Mouse (Mus musculus): ENCODE results near the gene Macc1.
"Not testable (repeated sequence)": the region's sequence is repeated elsewhere in the genome, so short reads cannot be mapped to it uniquely, and the experiment has no call there.

Gene Macc1

DNA sequence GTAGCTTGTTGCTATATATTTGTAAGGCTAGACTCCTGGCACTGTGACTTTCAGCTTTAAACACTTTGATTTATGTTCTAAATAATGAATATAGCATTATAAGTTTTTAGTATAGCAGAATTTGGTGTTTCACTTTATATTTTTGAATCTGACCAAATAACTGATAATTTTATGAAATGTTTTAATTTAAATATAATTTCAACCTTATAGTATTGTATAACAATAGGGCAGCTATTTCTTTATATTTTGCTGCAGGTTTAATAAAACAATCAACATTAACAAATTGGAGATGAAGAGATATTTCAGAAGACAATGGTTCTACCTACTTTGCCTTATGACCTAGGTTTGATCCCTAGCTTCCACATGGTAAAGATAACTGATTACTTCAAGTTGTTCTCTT is at the start of gene Macc1:
Macc1 (plus strand) TSS at position 301 of the 400 bp plus-strand sequence.
- no peak for DNase-seq (ENCODE audit: low spot score)

DNA sequence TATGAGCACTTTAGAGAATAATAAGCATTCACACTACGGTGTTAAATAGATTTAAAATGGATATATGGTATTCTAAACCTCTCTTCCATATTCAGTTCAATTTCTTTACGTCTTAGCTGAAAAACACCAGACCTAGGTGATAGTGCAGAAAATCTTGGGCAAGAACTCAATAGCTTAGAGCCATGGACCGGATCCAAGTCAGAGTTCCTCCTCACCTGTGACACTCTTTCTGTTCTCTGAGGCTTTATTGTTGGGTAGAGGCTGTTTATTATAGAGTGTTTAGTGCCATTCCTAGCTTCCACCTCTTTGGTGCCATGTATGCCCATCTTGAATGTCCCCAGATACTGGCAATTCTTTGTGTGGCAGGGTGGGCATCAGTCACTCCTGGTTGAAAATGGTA is 49.6 kb upstream of the Macc1 start:
- DNase-seq (ENCODE audit: low spot score): no peak

DNA sequence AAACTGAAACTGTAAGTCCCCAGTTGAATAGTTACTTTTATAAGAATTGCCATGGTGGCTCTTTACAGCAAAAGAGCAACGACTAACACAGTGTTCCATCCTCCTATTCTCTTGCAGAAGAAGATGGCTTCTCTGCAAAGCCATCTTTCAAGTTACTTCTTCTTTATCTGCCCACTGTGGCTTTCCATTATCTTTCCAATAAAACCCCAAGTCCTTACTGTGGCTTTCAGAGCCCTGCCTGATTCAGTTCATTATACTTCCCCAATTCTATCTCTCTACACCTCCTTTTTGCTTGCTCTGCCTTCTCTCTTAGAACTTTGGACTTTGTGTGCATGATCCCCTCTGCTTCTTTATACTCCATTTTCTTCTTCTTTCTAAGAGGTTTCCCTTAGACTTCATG is 45.3 kb upstream of the Macc1 start:
- DNase-seq (ENCODE audit: low spot score): no peak

GRCm38 (mm10) chr12:119270036-119270435 is 44.0 kb upstream of the Macc1 start:
- DNase-seq (ENCODE audit: low spot score): no peak

DNA sequence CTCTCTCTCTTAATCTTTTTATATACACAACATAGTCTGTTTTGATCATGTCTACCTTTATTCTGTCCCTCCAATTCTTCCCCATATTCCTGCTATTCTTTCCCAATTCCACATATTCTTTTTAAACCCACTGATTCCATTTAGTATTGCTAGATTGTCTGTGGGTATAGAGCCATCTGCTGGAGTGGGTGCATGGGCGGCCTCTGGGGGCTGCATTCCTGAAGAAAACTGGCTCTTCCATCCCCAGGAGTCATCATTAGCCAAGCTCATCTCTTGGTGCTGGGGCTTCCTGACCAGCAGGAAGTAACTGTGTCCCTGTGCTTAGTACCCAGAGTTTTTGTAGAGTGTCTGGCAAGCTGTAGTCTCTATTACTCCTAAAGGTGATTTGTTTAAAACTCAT is 42.1 kb upstream of the Macc1 start:
- DNase-seq (ENCODE audit: low spot score): no peak

DNA sequence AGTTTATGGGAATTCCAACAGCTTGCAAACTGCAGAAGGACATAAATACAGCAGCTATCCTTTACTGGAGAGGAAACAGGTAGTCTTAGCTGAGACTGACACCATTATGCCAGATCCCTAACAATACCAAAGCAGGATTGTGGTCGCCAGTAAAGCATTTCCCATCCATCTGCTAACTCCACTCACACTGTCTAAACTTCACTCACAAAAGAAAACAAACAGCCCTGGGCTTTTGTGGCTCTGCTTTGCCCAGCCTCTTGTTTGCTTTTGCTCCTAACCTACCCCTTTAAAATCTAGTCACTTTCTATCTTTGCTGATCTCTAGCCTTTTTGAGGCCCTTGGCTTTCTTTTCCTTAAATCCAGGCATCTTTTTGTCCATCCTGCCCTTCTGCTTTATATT is 40.5 kb upstream of the Macc1 start:
- DNase-seq (ENCODE audit: low spot score): no peak

DNA sequence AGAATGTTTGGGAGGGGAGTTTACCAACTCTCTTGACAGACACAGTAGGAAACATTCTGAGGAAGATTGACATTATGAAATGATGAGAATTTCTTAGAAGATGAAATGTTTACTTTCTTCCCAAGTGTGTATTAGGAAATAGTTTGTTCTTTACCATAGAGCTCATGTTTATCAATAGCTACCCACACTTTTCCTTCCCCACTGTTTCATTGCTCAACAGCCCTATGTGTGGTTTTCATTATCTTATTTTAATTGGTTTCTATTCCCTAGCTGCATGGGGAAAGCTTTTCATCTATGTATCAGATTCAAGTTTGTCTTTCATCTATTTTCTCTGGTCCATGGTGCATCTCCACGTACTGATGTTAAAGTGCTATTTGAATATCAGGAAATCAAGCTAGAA is 37.8 kb upstream of the Macc1 start:
- no peak for DNase-seq (ENCODE audit: low spot score)

- no peak for DNase-seq (ENCODE audit: low spot score)
Measured at GRCm38 (mm10) chr12:119291618-119292017, 22.5 kb upstream of the Macc1 start.

DNA sequence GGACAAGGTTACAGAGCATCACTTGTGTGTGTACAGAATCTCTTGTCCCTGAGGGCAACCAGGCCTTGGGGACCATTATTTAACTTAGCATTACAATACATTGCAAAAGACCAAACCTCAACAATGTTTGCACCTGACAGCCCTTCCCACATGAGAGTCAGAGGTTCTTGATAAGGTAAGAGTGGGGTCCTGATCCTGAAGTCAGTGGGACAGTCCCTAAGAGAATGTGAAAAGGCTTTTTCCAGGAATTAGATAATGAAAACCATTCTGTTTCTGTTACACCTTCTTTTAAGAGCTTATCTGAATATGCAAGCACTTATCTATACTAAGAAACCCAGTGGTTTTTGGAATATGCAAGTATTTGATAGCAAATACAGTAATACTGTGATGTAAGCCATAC is 10.5 kb upstream of the Macc1 start:
- DNase-seq (ENCODE audit: low spot score): no peak

GRCm38 (mm10) chr12:119313014-119313763 is 881 bp upstream of the Macc1 start:
- no peak for DNase-seq (ENCODE audit: low spot score)

DNA sequence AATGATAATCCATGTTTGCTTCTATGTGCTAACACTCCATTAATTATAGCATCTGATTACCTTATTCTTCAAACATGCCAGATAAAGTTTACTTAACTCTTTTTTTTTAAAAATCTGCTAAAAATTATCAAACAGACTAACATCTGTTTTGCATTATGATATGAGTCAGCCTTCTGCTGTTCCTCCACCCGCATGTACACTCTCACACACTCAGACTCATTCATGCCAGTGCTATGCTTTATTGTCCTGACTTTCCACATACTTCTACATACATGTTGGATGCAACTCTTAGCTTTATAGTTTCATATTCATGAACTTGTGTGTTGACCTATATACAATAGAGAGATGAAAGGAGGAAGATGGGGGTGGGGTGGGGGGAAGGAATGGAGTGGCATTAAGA is 4.7 kb downstream of the Macc1 start:
- DNase-seq (ENCODE audit: low spot score): no peak

GRCm38 (mm10) chr12:119325400-119325799 is 11.3 kb downstream of the Macc1 start:
- no peak for DNase-seq (ENCODE audit: low spot score)

DNA sequence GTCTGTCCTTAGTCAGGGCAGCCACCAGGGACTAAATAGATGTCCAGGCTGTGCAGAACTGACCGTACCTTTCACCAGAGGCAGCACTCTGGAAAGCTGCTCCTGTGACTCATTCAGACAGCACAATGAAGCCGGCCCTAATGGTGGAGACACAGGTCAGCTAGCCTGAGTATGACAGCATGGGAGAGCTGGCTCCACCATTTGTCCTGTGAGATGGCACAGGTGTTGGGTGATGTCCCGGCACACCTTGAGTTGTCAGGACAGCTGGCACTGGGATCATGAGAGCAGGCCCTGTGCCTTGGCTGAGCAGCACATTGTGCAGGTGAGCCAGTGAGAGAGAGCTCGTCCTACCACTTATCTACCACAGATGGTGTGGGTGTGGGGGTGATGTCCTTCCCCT is 16.6 kb downstream of the Macc1 start:
- no peak for DNase-seq (ENCODE audit: low spot score)

DNA sequence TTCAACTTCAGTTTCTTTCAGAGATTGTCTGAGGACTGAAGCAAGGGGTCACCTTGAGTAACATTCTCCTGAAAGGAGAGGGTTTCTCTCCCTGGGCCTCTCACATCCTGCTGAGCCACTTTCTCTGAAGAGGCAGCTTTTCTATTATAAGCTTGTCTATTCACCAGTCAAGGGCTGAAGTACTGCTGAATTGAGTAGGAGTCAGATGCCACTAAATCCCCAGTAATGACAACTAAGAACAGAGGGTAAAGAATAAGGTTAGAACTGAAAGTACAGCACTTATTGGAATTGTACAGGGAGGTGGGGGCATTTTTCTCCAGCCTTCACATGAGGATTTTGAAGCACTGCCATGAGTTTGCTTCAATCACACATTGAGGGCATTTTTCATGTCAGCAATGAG is 19.3 kb downstream of the Macc1 start:
- DNase-seq (ENCODE audit: low spot score): no peak

GRCm38 (mm10) chr12:119352579-119352978 is 38.5 kb downstream of the Macc1 start:
- not testable (repeated sequence) for DNase-seq (ENCODE audit: low spot score)

DNA sequence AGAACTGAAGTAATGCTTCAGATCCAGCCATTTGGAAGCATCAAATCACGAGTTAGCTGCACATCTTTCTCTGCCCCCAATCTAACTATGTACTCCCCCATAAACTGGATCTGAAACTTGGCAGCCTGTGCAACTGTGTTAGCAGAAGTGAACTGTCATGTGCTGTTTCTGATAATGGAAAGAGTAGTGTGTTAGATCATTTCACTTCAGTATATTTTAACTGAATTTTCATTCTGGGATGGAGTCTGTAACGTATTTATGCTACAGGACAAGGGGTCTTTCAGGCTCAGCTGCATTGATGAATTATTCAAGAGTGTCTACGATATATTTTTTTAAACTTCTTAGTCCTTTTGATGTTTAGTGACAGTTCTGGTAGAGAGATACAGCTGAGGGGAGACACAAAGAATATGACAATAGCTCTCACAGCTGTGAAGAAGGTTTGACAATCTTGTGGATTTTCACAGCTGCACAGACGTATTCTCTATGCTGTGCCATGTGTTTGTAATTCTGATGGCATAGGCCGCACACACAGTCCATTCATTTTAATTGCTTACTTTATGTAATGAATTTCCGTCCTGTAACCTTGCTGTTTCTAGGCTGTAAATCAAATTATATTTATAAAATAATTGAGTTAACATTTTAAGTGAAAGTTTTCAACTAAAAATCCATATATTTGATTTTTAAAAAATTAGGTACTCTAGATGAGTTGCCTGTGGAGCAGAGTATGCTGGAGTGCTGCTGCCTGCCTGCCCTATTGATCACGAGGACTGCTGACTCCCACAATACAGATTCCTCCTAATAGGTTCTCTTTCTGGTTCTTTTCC is 43.6 kb downstream of the Macc1 start:
- no peak for DNase-seq (ENCODE audit: low spot score)

DNA sequence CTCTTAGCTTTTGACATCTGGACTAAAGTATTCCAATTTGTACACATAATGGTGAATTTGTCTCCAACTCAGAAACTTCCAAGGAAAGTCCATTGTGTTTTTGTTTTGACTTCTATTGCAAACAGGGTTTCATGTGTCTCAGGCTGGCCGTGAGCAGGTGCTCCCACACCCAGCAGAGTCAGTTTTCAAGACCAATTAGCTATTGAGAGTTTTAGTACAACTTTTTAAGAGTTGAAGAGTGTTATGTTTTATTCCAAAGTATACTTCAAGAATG is 44.1 kb downstream of the Macc1 start:
- DNase-seq (ENCODE audit: low spot score): no peak

DNA sequence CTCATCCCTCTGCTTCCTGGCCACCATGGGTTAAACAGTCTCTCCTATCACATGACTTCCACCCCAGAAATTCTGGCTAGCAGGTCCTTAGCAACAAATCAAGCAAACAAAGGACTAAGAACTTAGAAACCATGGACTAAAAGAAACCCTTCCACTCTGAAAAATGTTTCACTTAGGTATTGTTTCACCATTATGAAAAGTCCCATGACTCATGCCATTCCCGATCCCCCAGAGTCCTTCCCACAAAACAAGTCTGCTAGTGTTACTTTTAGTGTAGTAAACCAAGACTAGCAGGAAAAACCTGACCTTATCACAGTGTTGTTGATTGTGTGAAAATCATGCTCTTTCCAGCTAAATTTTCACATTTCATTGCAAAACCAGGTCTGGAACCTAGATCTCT is 51.0 kb downstream of the Macc1 start:
- no peak for DNase-seq (ENCODE audit: low spot score)

DNA sequence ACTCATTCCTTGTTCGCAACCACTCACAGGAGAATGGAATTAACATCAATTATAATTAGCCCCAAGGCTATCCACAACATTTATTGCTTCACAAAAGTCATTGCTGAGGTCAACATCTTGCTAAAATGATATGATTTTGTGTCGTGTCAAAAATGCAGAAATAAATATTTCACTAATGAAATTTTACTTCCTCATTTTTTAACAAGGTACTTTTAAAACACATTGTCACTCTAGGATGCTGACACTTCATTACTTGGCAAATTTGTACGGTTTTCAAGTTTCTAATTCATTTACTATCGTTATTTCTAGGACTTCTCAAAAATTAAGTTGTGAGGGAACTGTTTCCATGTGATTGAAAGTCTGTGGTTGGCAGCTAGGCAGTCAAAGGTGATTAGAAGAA is 55.8 kb downstream of the Macc1 start:
- DNase-seq (ENCODE audit: low spot score): no peak

GRCm38 (mm10) chr12:119372359-119372758 is 58.3 kb downstream of the Macc1 start:
- no peak for DNase-seq (ENCODE audit: low spot score)

DNA sequence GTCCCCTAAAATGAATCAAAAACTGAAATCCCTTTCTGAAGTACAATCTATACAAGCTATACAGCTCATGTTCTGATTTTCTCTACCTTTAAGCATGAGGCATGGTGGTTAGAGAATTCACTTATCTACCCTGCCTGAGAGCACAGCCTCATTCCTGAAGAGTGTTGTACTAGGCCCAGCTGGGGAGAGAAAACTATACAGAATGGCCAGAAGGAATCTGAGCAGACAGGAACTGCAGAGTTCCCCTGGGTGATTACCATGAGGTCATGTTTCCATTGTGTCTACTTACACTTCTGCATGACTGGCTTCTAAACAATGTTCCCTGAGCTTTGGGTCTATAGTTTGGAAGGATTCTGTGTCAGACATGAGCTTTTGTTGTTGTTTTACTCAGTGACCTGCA is 62.8 kb downstream of the Macc1 start:
- no peak for DNase-seq (ENCODE audit: low spot score)

GRCm38 (mm10) chr12:119381839-119382238 is 67.8 kb downstream of the Macc1 start:
- no peak for DNase-seq (ENCODE audit: low spot score)

DNA sequence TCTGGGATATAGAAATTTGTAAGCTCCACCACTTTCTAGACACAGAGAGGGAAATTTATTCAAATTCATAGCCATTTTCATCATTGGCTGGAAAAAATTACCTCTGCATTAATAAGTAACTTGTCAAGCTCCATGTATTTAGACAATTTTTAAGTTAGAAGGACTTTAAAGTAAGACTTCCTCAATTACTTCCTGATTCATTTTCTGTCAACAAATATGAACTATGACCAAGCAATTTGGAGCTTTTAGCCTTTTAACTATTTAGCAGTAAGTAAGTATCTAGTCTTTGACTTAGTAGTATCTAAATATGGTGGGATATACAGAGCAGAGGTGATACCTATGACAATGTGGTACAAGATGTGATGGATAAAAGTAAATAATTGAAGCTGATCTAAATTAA is 72.2 kb downstream of the Macc1 start:
- no peak for DNase-seq (ENCODE audit: low spot score)

DNA sequence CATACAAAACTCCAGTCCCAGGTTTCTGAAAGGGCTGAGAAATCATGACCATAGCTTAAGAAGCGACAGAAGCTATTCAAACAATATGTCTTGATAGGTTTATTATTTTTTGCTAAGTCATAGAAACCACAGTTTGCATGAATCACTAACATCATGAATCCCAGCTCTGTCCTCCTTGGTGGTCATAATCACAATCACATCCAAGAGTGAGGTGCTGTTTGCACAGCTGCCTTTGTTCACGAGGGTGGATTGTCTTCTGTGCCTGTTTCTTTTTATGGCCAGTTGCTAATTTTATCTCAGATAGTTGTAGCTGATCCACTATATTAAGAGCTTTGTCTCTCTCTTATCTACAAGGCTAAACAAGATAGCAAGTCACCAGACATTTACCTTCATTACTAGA is 72.6 kb downstream of the Macc1 start:
- DNase-seq (ENCODE audit: low spot score): no peak
